Mouse (Mus musculus): Measurements from ENCODE around the gene Efcab2. TPM values are rescaled to one million over a fixed set of nuclear protein-coding genes. Genes with fewer than 3 reads are reported as not detected.

Efcab2 gene
- polyA plus RNA-seq, 1 experiment from 2014 or later: 4.9 TPM

DNA sequence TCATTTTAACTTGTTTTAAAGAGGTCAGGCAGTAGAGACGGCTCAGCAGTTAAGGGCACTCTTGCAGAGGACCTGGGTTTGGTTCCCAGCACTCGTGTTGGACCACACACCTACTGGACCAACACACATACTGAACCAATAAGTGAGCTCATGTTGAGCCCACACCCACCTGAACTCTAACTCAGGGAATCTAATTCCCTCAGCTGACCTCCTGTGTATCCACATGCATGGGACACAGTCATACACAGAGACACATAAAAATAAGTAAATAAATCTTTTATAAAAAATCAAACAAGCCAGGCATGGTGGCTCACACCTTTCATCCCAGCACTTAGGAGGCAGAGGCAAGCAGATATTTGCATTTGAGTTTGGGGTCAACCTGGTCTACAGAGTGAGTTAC is 44.0 kb downstream of the Efcab2 start:
- Histone ChIP-seq H3K4me2 (replicated peaks) (no peak overlapping the region), H3K9me3 (no peaks in the 10 kb centered on the region), H3K27me3 (no peaks in the 10 kb centered on the region), H3K9ac (no peak overlapping the region), H3K4me3 (no peak overlapping the region), H3K36me3 (no peaks in the 10 kb centered on the region), H3K4me1 (no peaks in the 10 kb centered on the region), H3K27ac (no peak overlapping the region)
- ATAC-seq (ENCODE audit: low FRiP score, low read depth): no peak
- WGBS: 86% methylated on average over 2 of the region's 2 CpGs

DNA sequence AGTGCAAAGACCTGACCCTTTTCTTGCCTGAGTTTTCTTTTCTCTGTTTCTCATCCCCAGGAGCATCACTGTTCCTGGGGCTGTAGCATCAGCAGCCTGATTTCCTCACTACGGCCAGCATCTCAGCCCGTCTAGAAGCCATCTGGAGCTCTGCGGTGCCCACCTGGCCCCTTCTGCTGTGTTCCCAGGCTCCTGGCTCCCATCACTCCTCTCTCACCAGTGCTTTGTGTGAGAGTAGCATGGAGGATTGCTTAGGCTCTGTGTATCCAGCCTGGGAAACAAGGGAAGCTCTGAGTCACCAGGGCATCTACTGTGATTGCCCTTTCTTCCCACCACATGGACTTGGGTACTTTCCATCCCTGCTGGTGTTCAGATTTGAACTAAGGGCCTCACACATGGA is 48.2 kb downstream of the Efcab2 start:
- WGBS: 73% methylated on average over 3 of the region's 3 CpGs
- Histone ChIP-seq H3K4me3 (no peak overlapping the region), H3K4me1 (no peaks in the 10 kb centered on the region), H3K36me3 (no peaks in the 10 kb centered on the region), H3K9ac (no peak overlapping the region), H3K4me2 (replicated peaks) (no peak overlapping the region), H3K9me3 (no peaks in the 10 kb centered on the region), H3K27ac (no peak overlapping the region), H3K27me3 (no peaks in the 10 kb centered on the region)
- no peak for ATAC-seq (ENCODE audit: low FRiP score, low read depth)

DNA sequence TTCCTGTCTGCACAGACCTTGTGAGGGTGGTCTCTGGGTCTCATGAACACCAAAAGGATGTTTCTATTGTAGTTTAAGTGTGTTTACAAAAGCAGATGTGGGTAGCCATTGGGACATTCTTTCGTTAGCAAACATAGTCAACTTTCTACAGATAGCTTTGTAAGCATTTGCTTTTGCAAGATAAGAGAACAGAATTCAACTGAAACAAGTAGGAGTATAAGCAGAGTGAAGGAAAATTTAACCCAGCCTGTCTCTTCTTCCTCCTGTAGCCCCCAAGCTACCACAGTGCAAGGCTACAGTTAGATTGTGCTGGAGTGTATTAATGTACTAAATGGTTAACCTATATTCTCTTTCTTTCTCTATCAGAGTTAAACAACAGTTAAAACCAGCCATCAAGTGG is 49.2 kb downstream of the Efcab2 start:
- H3K9me3 ChIP-seq: no peaks in the 10 kb centered on the region
- ATAC-seq (ENCODE audit: low FRiP score, low read depth): no peak
- no peak overlapping the region for H3K27ac ChIP-seq
- no peak overlapping the region for H3K9ac ChIP-seq
- H3K4me2 ChIP-seq (replicated peaks): no peak overlapping the region
- H3K4me3 ChIP-seq: no peak overlapping the region
- 83% methylated on average over 1 of the region's 1 CpGs for whole genome bisulfite sequencing
- H3K36me3 ChIP-seq: no peaks in the 10 kb centered on the region
- no peaks in the 10 kb centered on the region for H3K4me1 ChIP-seq
- H3K27me3 ChIP-seq: no peaks in the 10 kb centered on the region

DNA sequence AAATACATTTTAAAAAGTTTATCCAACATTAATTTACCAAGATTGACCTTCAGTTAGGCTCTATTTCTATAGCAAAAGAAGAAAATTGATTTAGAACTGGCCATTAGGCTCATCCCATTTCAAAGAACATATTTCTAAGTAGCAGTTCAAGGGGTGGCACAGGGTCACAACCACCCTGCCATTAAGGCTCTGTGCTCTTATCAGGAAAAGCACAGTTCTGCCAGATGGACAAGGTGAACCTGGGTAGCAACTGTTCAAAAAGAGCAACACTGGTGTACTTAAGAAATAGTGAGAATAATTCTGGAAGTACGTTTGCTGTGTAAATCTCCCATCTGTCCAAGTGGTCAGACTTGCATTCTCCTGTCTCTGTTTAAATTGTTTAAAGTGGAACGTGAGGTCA is 52.1 kb downstream of the Efcab2 start:
- H3K4me3 ChIP-seq: no peak overlapping the region

DNA sequence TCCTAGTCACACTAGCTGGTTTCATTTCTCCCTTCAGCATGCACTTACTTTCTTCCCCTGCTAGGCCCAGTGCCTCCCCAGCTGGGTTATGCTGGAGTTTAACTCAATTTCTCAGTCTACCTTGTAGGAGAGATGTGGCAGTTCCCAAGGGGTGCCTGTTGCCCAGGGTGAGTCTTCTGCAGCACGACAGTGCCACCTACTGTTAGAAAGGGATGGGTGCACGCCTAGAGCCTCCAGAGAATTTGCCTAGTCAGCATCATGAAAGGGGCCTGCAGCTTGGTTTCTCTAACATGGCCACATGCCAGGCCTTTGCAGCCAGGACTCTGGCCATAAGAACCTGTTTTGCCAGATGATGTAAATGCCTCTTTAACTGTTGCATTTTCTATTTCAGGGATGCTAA is 57.8 kb downstream of the Efcab2 start:
- Histone ChIP-seq H3K9ac (no peak overlapping the region), H3K36me3 (no peaks in the 10 kb centered on the region), H3K4me2 (replicated peaks) (no peak overlapping the region), H3K4me3 (no peak overlapping the region), H3K27ac (no peak overlapping the region), H3K27me3 (no peaks in the 10 kb centered on the region), H3K4me1 (peaks cover 8% of the 10 kb centered on the region), H3K9me3 (no peaks in the 10 kb centered on the region)
- ATAC-seq (ENCODE audit: low FRiP score, low read depth): peak; percentile 81
- WGBS: 0% methylated on average over 2 of the region's 2 CpGs

More for the DNA sequence above, 52.1 kb downstream of the Efcab2 start:
- no peaks in the 10 kb centered on the region for H3K27me3 ChIP-seq
- H3K4me1 ChIP-seq: no peaks in the 10 kb centered on the region
- no peak overlapping the region for H3K27ac ChIP-seq
- WGBS: 60% methylated on average over 2 of the region's 2 CpGs
- H3K36me3 ChIP-seq: no peaks in the 10 kb centered on the region
- H3K9ac ChIP-seq: no peak overlapping the region
- H3K9me3 ChIP-seq: no peaks in the 10 kb centered on the region
- no peak overlapping the region for H3K4me2 ChIP-seq (replicated peaks)
- no peak for ATAC-seq (ENCODE audit: low FRiP score, low read depth)

DNA sequence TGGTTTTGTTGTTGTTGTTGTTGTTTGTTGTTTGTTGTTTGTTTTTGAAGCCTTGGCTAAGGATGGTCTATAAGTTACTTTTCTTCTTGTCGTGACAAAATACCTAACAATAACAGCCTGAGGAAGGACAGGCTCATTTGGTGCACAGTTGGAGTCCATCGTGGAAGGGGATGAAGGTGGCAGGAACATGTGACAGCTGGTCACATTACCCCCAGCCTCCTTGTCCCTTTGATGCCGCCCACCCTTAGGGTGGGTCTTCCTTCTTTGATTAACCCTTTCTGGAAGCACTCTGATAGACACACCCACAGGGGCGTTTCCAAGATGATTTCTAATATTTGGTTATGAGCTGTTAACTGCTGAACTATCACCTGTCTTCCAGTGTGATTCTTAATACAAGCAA is 58.3 kb downstream of the Efcab2 start:
- Histone ChIP-seq H3K36me3 (no peaks in the 10 kb centered on the region), H3K27me3 (no peaks in the 10 kb centered on the region), H3K27ac (no peak overlapping the region), H3K4me3 (no peak overlapping the region), H3K4me2 (replicated peaks) (no peak overlapping the region), H3K4me1 (peaks cover 8% of the 10 kb centered on the region), H3K9me3 (no peaks in the 10 kb centered on the region), H3K9ac (no peak overlapping the region)
- ATAC-seq (ENCODE audit: low FRiP score, low read depth): peak; percentile 8; the same call in 1 of the 2 replicates
- 31% methylated on average over 4 of the region's 4 CpGs for WGBS

DNA sequence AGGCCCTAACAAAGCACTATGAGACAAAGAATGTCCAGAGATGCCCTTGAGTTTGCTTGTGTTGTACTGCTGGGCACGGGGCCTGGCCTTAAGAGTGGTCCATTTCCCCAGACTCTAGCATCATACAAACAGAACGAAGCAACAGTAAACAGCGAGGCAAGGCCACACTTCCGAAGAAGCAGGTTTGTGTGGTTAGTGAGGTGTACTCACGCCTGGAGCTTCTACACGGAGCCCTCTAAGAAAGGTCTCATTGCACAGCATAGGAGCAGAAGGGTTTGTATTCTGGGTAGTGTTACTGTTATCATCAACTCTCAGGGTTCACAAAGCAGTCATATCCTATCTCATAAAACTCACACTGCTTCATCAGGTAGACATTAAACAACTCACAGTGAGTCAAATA is 61.7 kb downstream of the Efcab2 start:
- no peak for ATAC-seq (ENCODE audit: low FRiP score, low read depth)
- no peaks in the 10 kb centered on the region for H3K27me3 ChIP-seq
- H3K27ac ChIP-seq: no peak overlapping the region
- peaks cover 8% of the 10 kb centered on the region for H3K4me1 ChIP-seq
- no peak overlapping the region for H3K4me3 ChIP-seq
- 74% methylated on average over 6 of the region's 6 CpGs for WGBS
- no peaks in the 10 kb centered on the region for H3K36me3 ChIP-seq
- H3K9ac ChIP-seq: no peak overlapping the region
- H3K9me3 ChIP-seq: no peaks in the 10 kb centered on the region
- H3K4me2 ChIP-seq (replicated peaks): no peak overlapping the region

DNA sequence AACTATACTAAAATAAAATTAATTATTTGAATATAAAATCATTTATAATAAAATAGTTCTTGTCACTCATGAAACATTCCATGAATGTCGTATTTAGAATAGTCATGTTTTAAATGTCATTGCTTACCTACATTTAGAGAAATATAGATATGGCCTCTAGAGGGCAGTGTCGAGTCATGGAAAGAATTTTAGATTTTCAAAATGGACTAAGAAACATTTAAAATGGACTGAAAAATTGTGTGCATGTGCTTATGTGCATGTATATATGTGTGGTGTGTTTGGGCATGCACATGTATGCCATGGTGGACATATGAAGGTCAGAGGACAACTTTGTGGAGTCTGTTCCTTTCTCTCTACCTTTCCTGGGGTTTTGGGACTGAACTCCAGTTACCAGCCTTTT is 62.4 kb downstream of the Efcab2 start:
- no peaks in the 10 kb centered on the region for H3K36me3 ChIP-seq
- no peak overlapping the region for H3K4me3 ChIP-seq
- no peak overlapping the region for H3K9ac ChIP-seq
- H3K27me3 ChIP-seq: no peaks in the 10 kb centered on the region
- H3K27ac ChIP-seq: no peak overlapping the region
- H3K4me2 ChIP-seq (replicated peaks): no peak overlapping the region
- no peak for ATAC-seq (ENCODE audit: low FRiP score, low read depth)
- peaks cover 8% of the 10 kb centered on the region for H3K4me1 ChIP-seq
- H3K9me3 ChIP-seq: no peaks in the 10 kb centered on the region
- 7% methylated on average over 2 of the region's 2 CpGs for WGBS

DNA sequence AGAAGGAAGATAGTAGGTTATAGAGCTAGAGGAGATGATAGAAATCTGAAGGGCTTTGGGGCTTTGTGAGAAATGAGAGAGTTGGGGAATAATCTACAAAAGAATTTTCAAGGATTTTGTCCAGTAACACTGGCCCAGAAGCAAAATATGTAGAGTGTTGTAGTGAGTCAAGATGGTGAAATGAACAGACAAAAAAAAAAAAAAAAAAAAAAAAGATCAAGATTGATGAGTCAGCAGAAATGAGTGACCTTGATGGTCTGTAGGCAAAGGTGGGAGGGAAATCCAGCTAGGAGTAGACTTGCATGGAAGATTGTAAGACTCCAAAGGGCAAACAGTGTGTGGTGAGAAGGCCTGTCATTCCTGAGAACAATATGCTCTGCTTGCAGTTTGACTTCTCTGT is 78.0 kb downstream of the Efcab2 start:
- no peak for ATAC-seq (ENCODE audit: low FRiP score, low read depth)
- Histone ChIP-seq H3K36me3 (no peaks in the 10 kb centered on the region), H3K4me3 (no peak overlapping the region), H3K4me2 (replicated peaks) (no peak overlapping the region), H3K9ac (no peak overlapping the region), H3K4me1 (no peaks in the 10 kb centered on the region), H3K9me3 (no peaks in the 10 kb centered on the region), H3K27ac (no peak overlapping the region), H3K27me3 (no peaks in the 10 kb centered on the region)

DNA sequence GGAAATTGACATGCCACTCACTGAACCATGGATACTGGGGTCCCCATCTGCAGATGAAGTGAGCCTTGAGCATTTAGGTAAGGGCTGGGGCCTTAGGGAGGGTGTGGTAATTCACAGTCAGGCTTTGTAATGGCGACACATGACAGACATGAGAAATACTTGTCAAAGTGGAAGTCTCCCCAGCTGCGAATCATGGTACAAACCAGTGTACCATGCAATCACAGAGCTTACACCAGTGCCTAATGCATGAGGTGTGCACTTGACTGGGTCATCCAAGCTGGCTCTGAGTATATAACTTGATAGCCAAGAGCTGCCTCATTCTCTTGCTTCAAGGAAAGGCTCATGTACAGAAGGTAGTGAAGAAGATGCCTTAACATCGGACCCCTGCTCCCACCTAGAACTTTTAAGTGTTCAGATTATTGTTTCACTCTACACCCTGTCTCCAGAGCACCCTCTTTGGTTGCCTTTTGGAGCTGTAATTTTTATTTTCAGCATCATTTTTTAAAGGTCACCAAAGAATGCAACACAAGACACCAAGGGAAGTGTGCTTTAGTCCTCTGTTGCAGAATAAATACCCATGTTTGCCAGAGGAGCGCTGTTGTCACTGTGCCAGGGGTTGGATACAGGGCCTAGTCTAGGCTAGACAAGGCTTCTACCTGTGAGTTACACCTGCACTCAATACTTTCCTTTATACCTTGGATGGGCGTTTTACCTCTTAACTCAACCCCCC is 79.4 kb downstream of the Efcab2 start:
- Histone ChIP-seq H3K9ac (no peak overlapping the region), H3K27ac (no peak overlapping the region), H3K36me3 (no peaks in the 10 kb centered on the region), H3K9me3 (no peaks in the 10 kb centered on the region), H3K4me2 (replicated peaks) (no peak overlapping the region), H3K27me3 (no peaks in the 10 kb centered on the region), H3K4me3 (no peak overlapping the region), H3K4me1 (peaks cover 5% of the 10 kb centered on the region; the same call in 1 of the 2 replicates)
- 86% methylated on average over 5 of the region's 5 CpGs for WGBS
- no peak for ATAC-seq (ENCODE audit: low FRiP score, low read depth)

DNA sequence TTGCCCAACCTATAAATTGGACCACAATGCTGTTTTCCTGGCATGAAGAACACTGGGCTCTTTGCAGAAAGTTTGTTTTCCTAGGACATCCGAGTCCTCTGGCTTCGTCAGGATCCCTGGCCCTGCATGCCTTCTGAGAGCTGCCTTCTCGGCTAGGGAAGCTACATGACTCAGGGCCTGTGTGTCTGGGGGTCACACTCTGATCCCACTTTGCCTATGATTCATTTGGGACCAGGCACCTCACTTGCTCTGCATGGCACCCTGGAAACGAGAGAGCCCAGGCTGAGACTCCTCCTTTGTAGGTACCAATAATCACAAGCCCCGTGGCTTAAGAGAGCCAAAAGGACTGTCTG is 80.0 kb downstream of the Efcab2 start:
- Histone ChIP-seq H3K4me1 (peaks cover 5% of the 10 kb centered on the region; the same call in 1 of the 2 replicates), H3K9ac (no peak overlapping the region), H3K27me3 (no peaks in the 10 kb centered on the region), H3K27ac (no peak overlapping the region), H3K9me3 (no peaks in the 10 kb centered on the region), H3K4me2 (replicated peaks) (no peak overlapping the region), H3K36me3 (no peaks in the 10 kb centered on the region), H3K4me3 (no peak overlapping the region)
- no peak for ATAC-seq (ENCODE audit: low FRiP score, low read depth)
- whole genome bisulfite sequencing: 69% methylated on average over 5 of the region's 5 CpGs

DNA sequence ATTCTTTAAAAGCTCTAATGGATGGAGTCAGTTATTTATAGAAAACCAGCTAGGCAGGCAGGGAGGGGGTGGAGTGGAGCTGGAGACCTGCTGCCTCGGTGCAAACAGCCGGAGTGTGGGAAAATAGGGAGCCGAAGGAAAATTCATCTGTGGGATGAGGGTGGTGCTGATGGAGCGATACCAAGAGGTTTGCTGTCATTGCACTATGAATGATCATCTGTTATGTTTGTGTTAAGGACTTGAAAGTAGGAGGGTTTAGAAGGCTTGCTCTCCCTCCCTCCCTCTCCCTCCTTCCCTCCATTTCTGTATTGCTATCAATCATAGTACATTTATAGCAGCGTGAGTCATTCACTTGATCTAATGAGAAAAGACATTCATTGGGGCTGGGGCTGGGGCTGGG is 80.9 kb downstream of the Efcab2 start:
- H3K27me3 ChIP-seq: no peaks in the 10 kb centered on the region
- no peaks in the 10 kb centered on the region for H3K9me3 ChIP-seq
- no peak overlapping the region for H3K27ac ChIP-seq
- H3K36me3 ChIP-seq: no peaks in the 10 kb centered on the region
- H3K9ac ChIP-seq: no peak overlapping the region
- ATAC-seq (ENCODE audit: low FRiP score, low read depth): no peak
- whole genome bisulfite sequencing: 70% methylated on average over 5 of the region's 5 CpGs
- peaks cover 5% of the 10 kb centered on the region; the same call in 1 of the 2 replicates for H3K4me1 ChIP-seq
- H3K4me3 ChIP-seq: no peak overlapping the region
- H3K4me2 ChIP-seq (replicated peaks): no peak overlapping the region

DNA sequence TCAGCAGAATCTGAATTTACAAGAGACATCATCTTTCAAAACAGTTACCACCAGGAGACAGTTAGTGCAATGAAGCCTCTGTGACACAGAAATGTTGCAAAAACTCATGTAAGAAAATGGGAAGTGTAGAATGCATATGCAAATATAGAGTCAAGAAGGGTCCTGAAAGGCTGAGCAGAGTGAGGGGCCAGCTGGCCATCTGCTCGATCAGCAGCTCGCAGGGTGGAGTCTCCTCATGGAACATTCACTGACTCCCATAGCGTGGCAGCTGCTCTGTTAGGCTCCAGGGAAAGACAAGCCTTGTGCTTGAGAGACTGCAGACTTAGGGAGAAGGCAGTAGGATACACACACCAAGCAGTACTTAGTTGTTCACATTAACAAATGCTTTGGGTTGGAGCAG is 83.2 kb downstream of the Efcab2 start:
- Histone ChIP-seq H3K4me1 (peaks cover 5% of the 10 kb centered on the region; the same call in 1 of the 2 replicates), H3K4me2 (replicated peaks) (no peak overlapping the region), H3K27me3 (no peaks in the 10 kb centered on the region), H3K27ac (no peak overlapping the region), H3K9me3 (no peaks in the 10 kb centered on the region), H3K4me3 (no peak overlapping the region), H3K9ac (no peak overlapping the region), H3K36me3 (no peaks in the 10 kb centered on the region)
- no peak for ATAC-seq (ENCODE audit: low FRiP score, low read depth)
- 22% methylated on average over 3 of the region's 3 CpGs for WGBS
